Mouse (Mus musculus) ES-CJ7 (cell line): ENCODE measurements around the gene Mrpl45.
"Not testable (repeated sequence)": the region's sequence is repeated elsewhere in the genome, so short reads cannot be mapped to it uniquely, and the experiment has no call there.

Experiments
- DNase-seq: peaks from one replicate; pipeline ENCODE4 v3.0.0; 2011; ENCODE audit warnings: low read depth, low spot score

Mrpl45 gene

GRCm38 (mm10) chr11:97315504-97316503 lies at the start of gene Mrpl45:
TSS of gene Mrpl45 (plus strand) at chr11:97315716.
- peak; percentile 99 for DNase-seq

DNA sequence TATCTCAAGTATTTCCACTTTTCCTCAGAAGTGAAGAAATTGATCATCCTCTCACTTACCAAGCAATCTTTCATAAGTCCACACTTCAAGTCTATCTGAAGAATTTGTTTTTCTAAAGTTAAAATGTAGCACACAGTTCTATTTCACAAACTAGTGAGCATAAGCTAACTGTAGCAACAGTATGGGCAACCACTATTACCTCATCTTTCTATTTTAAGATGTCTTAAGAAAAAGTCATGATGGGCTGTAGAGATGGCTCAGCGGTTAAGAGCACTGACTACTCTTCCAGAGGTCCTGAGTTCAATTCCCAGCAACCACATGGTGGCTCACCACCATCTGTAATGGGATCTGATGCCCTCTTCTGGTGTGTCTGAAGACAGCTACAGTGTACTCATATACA lies 49.0 kb upstream of the Mrpl45 start:
- not testable (repeated sequence) for DNase-seq

GRCm38 (mm10) chr11:97270004-97270403 lies 45.5 kb upstream of the Mrpl45 start:
- not testable (repeated sequence) for DNase-seq

DNA sequence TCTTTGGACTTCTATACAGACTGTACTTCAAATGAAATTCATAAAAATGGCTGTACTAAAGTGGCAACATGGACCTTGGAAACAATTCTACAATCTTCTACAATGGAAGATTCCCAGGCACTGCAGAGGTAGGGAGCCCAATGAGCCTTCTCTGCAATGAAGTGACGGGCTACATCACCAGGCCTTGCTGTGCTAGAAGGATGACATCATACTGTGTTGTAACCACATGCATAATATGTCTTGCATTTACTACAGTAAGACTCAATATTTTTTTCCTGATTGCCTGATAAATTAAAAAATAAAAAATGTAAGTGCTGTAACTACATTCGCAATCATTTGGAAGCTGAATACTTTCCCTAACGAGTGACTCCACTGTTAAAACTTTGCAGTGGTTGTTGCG lies 42.7 kb upstream of the Mrpl45 start:
- DNase-seq, result no peak

GRCm38 (mm10) chr11:97273613-97274012 lies 41.9 kb upstream of the Mrpl45 start:
- peak; percentile 91 for DNase-seq

GRCm38 (mm10) chr11:97274947-97275346 lies 40.6 kb upstream of the Mrpl45 start:
- not testable (repeated sequence) for DNase-seq

DNA sequence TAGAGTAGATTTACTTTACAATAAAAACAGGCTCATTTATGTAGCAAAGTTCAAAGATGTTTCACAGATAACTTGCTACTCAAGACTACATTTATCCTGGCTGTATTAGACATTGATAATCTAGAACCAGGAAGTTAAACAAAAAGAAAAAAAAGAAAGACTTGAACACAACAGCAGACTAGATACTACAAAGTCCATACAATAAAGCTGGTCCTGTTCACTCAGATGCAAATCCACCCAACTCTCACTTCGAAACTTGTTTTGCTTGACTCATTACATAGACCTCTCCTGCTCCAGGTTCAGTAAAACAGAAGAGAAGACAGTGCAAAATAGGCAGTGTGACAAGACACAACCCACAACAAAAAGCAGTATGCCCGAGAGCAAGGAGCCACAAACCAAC lies 40.2 kb upstream of the Mrpl45 start:
- DNase-seq, result no peak

DNA sequence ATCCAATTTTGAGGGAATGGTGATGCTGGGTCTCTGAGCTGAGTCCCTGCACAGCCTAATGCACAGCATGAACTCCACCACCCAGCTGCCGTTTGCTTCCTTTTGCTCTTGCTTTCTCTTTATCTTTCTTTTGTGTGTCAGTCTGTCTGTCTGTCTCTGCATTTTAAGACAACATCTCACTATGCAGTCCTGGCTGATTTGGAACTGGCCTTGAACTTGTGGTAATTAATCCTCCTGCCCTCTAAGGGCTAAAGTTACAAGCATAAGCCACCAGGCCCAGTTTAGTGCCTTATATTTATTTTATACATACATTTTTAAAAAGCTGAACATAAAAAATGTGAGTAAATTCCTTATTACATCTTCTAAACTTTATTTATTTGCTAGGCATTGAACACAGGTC lies 39.5 kb upstream of the Mrpl45 start:
- DNase-seq, result no peak

DNA sequence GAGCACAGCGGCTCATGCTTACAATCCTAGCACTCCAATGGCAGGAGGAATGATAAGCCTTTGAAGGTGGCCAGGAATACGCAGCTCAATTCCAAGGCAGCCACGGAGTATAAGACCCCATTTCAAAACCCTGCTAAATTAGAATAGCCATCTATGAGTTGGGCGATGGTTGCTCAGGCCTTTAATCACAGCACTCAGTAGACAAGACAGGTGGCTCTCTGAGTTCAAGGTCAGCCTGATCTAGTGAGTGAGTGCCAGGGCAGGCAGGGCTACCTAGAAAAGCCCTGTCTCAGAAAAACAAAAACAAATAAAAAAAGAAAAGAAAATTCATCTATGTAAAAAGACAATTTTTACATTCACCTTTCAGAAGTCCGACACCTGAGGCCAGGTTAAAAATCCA lies 38.4 kb upstream of the Mrpl45 start:
- peak; percentile 58 for DNase-seq

GRCm38 (mm10) chr11:97278456-97278855 lies 37.1 kb upstream of the Mrpl45 start:
- DNase-seq, result no peak

- no peak for DNase-seq
Measured at GRCm38 (mm10) chr11:97279040-97279404, 36.5 kb upstream of the Mrpl45 start.

- DNase-seq, result peak; percentile 97
Measured at GRCm38 (mm10) chr11:97279405-97280215, 35.9 kb upstream of the Mrpl45 start.

- peak; percentile 66 for DNase-seq
Measured at GRCm38 (mm10) chr11:97280216-97280861, 35.2 kb upstream of the Mrpl45 start, which contains the start of gene Npepps. TSS of gene Npepps (minus strand) at chr11:97280638.

DNA sequence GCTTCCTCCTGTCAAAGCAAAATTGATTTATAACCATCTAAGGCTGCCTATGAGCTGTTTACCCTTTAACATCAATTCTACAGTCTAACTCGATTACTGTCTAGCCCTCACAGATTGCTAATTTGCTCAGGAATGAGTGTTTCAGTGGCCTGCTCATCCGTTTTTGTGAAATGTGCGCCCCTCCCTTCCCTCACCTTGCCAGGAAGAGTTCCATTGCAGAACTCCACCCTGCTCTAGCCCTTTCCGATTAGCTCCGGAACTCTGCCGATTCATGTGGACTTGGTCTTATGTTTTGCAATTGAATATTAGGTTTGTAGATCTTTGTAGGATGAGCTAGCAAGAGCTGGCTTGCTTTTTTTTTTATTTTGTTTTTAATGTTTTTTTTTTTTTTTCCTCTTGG lies 33.3 kb upstream of the Mrpl45 start:
- peak; percentile 73 for DNase-seq

- no peak for DNase-seq
Measured at GRCm38 (mm10) chr11:97284854-97285253, 30.7 kb upstream of the Mrpl45 start.

GRCm38 (mm10) chr11:97285852-97286775 lies 29.4 kb upstream of the Mrpl45 start:
- no peak for DNase-seq

DNA sequence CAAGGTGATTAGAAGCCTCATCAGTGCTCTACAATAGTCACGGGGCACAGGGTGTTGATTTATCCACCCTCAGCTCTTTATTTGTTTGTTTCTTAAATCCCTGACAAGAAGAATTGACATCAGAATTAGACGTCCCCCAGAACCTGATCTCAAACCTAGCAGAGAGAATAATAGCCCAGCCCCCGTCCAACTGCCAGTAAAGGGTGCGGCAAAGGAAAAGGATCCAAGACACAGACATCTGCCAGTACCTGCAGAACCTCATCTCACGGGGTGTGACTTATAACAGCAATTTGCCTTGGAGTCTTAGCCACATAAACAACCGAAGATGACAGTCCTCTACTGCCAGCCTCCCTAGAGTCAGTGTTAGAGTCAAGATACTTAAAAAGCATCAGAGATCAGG lies 28.5 kb upstream of the Mrpl45 start:
- peak; percentile 65 for DNase-seq

- no peak for DNase-seq
Measured at GRCm38 (mm10) chr11:97287643-97288042, 27.9 kb upstream of the Mrpl45 start.

DNA sequence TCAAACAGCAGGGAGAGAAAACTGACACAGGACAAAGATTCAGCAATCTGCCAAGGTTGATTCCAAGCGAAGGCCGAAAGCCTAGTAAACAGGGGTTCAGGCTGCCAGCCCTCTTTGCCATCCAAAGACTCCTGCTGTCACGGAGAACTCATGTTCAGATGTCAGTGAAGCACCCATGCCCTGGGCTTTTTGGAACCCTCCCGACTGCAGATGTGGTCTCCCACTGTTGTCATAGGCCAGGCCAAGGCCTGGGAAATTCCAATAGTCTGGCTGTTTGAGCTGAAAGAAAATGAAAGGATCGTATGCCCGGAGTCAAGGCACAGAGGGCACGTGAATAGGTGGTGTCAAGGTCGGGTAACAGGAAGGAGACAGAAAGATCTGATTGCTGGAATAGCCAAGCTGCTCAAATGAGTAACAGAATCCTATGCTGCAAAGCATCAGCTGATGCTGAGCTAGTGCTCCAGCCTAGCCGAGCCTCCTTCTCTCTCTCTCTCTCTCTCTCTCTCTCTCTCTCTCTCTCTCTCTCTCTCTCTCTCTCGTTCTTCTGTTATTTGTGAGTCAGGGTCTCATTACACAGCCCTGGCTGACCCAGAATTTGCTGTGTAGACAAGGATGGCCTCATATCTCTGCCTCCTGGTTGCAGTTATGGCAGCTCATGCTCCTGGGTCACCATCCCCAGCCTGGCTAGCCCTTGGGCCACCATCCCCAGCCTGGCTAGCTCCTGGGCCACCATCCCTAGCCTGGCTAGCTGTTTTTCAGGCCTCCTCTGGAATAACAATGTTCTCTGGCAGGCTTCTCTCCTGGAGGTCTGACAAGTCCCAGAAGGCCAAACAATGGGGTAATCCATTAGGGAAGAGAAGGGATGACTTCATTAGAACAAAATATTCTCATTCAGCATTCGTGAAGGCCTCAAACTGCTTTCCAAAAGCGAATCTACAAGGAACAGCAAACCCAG lies 26.0 kb upstream of the Mrpl45 start:
- DNase-seq, result peak; percentile 77

GRCm38 (mm10) chr11:97292731-97293130 lies 22.8 kb upstream of the Mrpl45 start:
- DNase-seq, result peak; percentile 72
